Mouse (Mus musculus) layer of hippocampus, adult 9-10 months (tissue): ENCODE data around the gene Cnmd.
A peak's percentile ranks its signal among the peaks of the same experiment; 100 is the strongest.

Source experiments
- DNase-seq: peaks from one replicate; pipeline ENCODE4 v3.0.0; 2022; ENCODE audit warnings: low spot score

The Cnmd gene

GRCm38 (mm10) chr14:79662001-79662400 is at the start of gene Cnmd:
Cnmd (minus strand) TSS chr14:79662170.
- DNase-seq: no peak

- peak; percentile 26 for DNase-seq
Observed at GRCm38 (mm10) chr14:79711301-79711700, 49.3 kb upstream of the Cnmd start.

- DNase-seq: no peak
Observed at GRCm38 (mm10) chr14:79703523-79704172, 41.7 kb upstream of the Cnmd start.

- no peak for DNase-seq
Observed at GRCm38 (mm10) chr14:79701606-79702005, 39.6 kb upstream of the Cnmd start.

GRCm38 (mm10) chr14:79701054-79701453 is 39.1 kb upstream of the Cnmd start:
- DNase-seq: no peak

- DNase-seq: no peak
Observed at GRCm38 (mm10) chr14:79699381-79699780, 37.4 kb upstream of the Cnmd start.

GRCm38 (mm10) chr14:79690068-79690844 is 28.3 kb upstream of the Cnmd start:
- no peak for DNase-seq

- no peak for DNase-seq
Observed at GRCm38 (mm10) chr14:79680652-79681051, 18.7 kb upstream of the Cnmd start.

- DNase-seq: no peak
Observed at GRCm38 (mm10) chr14:79677891-79678687, 16.1 kb upstream of the Cnmd start.

- no peak for DNase-seq
Observed at GRCm38 (mm10) chr14:79677108-79677753, 15.3 kb upstream of the Cnmd start.

- DNase-seq: no peak
Observed at GRCm38 (mm10) chr14:79673083-79674013, 11.4 kb upstream of the Cnmd start.

- DNase-seq: no peak
Observed at GRCm38 (mm10) chr14:79672567-79672966, 10.6 kb upstream of the Cnmd start.

GRCm38 (mm10) chr14:79671008-79671407 is 9.0 kb upstream of the Cnmd start:
- no peak for DNase-seq

- DNase-seq: no peak
Observed at GRCm38 (mm10) chr14:79661005-79661917, 709 bp downstream of the Cnmd start.

- no peak for DNase-seq
Observed at GRCm38 (mm10) chr14:79660467-79660866, 1.5 kb downstream of the Cnmd start.

- no peak for DNase-seq
Observed at GRCm38 (mm10) chr14:79658748-79659508, 3.0 kb downstream of the Cnmd start.

- no peak for DNase-seq
Observed at GRCm38 (mm10) chr14:79658286-79658685, 3.7 kb downstream of the Cnmd start.

GRCm38 (mm10) chr14:79652654-79653053 is 9.3 kb downstream of the Cnmd start:
- no peak for DNase-seq

GRCm38 (mm10) chr14:79649680-79650079 is 12.3 kb downstream of the Cnmd start:
- no peak for DNase-seq
